Mouse (Mus musculus) olfactory bulb, adult 2 months (tissue): ENCODE results near the gene Matn4. TPM values are rescaled to one million over a fixed set of nuclear protein-coding genes. Genes with fewer than 3 reads are reported as not detected.

ENCODE experiments used
- H3K27ac ChIP-seq: fragments of 200-500 bp; 2 replicates; pipeline ENCODE4 v1.5.1; 2012; ENCODE audit warnings: low read depth, low read length; ENCODE audit not compliant: insufficient read depth
- H3K4me1 ChIP-seq: fragments of 200-500 bp; 2 replicates; pipeline ENCODE4 v1.6.1; 2012; ENCODE audit warnings: low read length; ENCODE audit not compliant: control insufficient read depth, insufficient read depth
- H3K4me3 ChIP-seq: fragments of 200-500 bp; 2 replicates; pipeline ENCODE4 v1.5.1; 2012; ENCODE audit warnings: mild to moderate bottlenecking, low read depth, low read length, moderate library complexity; ENCODE audit not compliant: insufficient read depth
- CTCF ChIP-seq: fragments of 200-500 bp; IDR thresholded peaks from 2 replicates; pipeline ENCODE4 v1.5.1; 2012; ENCODE audit warnings: low read depth, mild to moderate bottlenecking, low read length, moderate library complexity; ENCODE audit not compliant: insufficient read depth
- POLR2A ChIP-seq: fragments of 200-500 bp; IDR thresholded peaks from 2 replicates; pipeline ENCODE4 v1.6.1; 2012; ENCODE audit warnings: mild to moderate bottlenecking, low read depth, low read length, moderate library complexity; ENCODE audit not compliant: insufficient read depth
- WGBS: fragments of 180-500 bp; shearing (Covaris S2); methylation state at CpG from one replicate; pipeline ENCODE4 v1.1.7; 2018; 5-methylcytosine and 5-hydroxymethylcytosine counted together
- polyA plus RNA-seq: library from polyadenylated mRNA; stranded (reverse); fragments of >200 nt; gene quantifications from 2 replicates; pipeline ENCODE4 v1.2.4, GENCODE M21; 2012; ENCODE audit warnings: low replicate concordance; ENCODE audit not compliant: missing spikeins, insufficient read depth, insufficient read length

The Matn4 gene
- polyA plus RNA-seq, 1 experiment, result not detected

DNA sequence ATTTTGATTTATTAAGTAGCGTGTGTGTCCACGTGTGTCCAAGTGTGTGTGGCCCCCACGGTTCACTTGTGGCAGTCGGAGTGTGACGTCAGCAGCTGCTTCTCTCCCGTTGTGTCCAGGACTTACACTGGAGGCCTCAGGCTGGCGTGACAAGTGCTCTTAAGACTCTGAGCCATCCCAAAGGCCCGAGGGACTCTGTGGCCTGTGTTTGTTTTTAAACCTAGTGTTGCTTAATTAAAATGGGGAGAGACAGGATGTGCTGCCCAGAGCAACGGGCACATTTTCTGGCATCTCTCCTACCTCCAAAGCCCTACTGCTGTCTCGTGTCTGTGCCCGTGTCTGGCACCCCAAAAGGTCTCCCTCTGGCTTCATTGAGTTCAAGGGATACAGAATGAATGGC is 18.5 kb upstream of the Matn4 start:
- 81% methylated on average over 11 of the region's 11 CpGs for WGBS
- H3K27ac ChIP-seq, result no peak overlapping the region

DNA sequence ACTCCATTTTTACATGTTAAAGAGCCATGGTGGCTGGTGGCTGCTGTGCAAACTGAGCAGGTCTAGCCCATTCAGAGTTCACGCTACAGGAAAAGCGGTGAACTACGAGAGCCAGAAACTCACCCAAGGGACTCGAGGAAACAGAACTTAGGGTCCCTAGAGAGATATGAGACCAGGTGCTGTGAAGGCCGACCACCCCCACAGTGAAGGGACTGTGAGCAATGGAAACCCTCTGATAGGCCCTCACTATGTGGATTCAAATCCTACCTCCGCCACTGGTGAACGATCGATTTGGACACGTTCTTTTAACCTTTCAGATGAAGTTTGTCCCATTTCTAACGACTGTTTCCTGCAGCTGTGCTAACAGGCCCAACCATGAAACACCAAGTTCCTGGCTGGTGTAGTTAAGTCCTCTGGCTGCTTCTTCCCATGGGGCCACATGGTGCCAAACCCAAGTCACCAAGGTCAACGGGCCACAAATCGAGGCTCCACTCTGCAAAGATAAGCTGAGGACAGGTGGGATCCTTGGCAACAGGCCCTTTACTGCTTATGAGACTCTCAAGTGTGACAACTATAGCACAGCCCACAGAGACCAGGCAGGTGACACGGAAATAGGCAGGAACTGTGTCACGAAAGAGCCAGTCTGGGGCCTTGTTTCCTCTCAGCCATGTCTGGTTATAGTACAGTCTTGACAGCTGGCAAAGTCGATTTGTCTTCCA is 17.9 kb upstream of the Matn4 start:
- 92% methylated on average over 15 of the region's 15 CpGs for WGBS
- H3K4me1 ChIP-seq, result 0 out of 2 replicates have a peak, but pooled peaks cover 5% of the 10 kb centered on the region

More for the DNA sequence above, 18.5 kb upstream of the Matn4 start:
- Histone ChIP-seq H3K4me1 (0 out of 2 replicates have a peak, but pooled peaks cover 5% of the 10 kb centered on the region), H3K4me3 (no peak overlapping the region)
- TF ChIP-seq CTCF, result no peak
- TF ChIP-seq POLR2A, result no peak

DNA sequence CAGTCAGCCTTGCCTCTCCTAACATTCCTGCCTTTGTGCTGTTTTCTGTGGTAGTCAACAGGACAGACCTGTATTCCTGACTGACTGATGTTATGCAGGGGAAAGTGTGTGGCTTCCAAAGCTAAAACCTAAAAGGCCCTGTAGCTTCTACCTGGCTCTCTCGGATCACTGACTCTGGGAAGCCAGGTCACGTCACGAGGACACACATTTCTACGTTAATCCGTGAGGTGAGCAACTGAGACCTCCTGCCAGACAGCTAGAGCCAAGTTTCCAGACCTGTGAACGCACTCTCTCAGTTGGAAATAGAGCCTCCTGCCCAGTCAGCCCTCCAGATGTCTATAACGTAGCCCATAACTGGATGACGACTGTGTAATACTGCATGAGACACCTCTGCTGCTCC is 17.0 kb upstream of the Matn4 start:
- H3K4me3 ChIP-seq, result no peak overlapping the region
- 0 out of 2 replicates have a peak, but pooled peaks cover 5% of the 10 kb centered on the region for H3K4me1 ChIP-seq
- H3K27ac ChIP-seq, result no peak overlapping the region
- WGBS, result 88% methylated on average over 8 of the region's 8 CpGs
- TF ChIP-seq POLR2A (no peak), CTCF (no peak)

More for the DNA sequence above, 17.9 kb upstream of the Matn4 start:
- TF ChIP-seq CTCF (no peak), POLR2A (no peak)
- Histone ChIP-seq H3K4me3 (no peak overlapping the region), H3K27ac (no peak overlapping the region)

DNA sequence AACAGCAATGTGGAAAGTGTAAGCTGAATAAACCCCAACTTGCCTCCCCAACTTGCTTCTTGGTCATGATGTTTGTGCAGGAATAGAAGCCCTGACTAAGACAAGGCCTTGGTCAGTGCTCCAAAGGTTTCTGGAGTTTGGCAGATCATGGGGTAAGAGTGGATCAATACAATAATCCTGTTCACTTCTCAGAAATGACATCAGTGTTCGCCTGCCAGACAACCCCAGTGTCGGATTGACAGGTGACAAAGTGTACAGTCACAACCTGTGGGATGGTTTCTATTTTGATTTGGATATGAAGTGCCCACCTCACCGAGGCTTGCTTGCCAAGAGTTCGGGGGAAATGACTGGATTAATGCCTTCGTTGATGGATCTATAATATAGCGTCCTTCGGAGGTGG is 16.3 kb upstream of the Matn4 start:
- Histone ChIP-seq H3K27ac (no peak overlapping the region), H3K4me3 (no peak overlapping the region), H3K4me1 (0 out of 2 replicates have a peak, but pooled peaks cover 5% of the 10 kb centered on the region)
- no peak for TF ChIP-seq POLR2A
- TF ChIP-seq CTCF, result no peak
- 92% methylated on average over 7 of the region's 7 CpGs for WGBS

DNA sequence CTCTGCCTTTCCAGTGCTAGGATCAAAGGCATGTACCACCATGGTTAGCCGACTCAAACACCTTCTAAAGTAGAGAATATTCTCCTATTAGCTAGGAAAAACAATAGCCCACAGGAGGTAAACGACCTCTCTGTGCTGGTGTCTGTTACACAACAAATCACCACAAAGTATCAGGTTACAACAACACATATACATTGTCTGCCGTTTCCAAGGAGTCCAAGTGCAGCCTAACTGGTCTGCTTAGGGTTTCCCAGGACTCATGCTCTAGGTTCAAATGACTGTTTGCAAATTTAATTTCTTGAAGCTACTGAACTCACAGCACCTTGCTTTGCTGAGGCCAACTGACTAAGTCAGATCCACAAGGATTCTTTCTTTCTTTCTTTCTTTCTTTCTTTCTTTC is 14.5 kb upstream of the Matn4 start:
- WGBS, result 17% methylated on average over 3 of the region's 3 CpGs
- no peak overlapping the region for H3K4me3 ChIP-seq
- H3K27ac ChIP-seq, result no peak overlapping the region
- H3K4me1 ChIP-seq, result 0 out of 2 replicates have a peak, but pooled peaks cover under 1% of the 10 kb centered on the region
- TF ChIP-seq POLR2A, result no peak
- no peak for TF ChIP-seq CTCF

DNA sequence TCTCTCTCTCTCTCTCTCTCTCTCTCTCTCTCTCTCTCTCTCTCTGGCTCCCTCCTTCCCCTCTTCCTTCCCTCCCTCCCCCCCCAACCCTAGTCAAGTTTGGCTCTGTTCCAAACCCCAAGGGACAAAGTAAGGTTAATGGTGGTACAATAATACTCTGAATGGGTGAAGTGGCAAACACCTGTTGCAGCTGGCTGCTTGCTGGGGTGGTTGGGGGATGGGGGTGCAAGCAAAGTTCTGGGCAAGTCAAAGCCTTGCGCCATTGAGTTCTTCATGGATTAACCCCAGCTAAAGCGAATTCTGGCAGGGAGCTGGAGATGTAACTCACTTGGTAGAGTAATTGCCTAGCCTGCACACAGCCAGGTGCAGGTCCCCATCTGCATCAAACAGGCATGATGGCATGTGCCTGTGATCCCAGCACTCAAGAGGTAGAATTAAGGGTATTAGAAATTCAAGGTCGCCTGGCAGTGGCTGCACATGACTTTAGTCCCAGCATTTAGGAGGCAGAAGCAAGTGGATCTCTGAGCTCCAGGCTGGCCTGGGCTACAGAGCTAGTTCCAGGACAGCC is 13.4 kb upstream of the Matn4 start:
- Histone ChIP-seq H3K4me1 (peaks cover 5% of the 10 kb centered on the region; the same call in 1 of the 2 replicates), H3K4me3 (no peak overlapping the region), H3K27ac (no peak overlapping the region)
- 40% methylated on average over 3 of the region's 3 CpGs for WGBS
- TF ChIP-seq CTCF, result no peak
- no peak for TF ChIP-seq POLR2A

DNA sequence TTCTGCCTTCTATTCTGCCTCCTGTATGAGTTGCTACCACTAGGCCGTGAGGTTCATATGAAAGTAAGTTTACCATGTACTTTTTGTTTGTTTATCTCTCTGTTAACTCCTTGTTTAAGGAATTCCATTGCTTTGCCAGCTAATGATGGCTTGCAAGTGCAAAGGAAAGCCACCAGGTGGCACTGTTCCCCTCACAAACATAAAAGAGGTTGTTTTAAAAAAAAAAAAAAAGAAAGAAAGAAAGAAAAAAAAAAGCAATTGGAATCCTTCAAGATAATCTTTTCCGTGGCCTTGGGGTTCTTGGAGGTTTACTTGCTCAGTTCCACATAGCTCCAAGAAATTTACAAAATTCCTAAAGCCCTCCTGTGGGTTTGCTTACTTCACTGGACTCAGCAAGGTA is 12.2 kb upstream of the Matn4 start:
- Histone ChIP-seq H3K4me1 (peaks cover 5% of the 10 kb centered on the region; the same call in 1 of the 2 replicates), H3K4me3 (no peak overlapping the region), H3K27ac (no peak overlapping the region)
- TF ChIP-seq POLR2A, result no peak
- no peak for TF ChIP-seq CTCF
- WGBS, result 1% methylated on average over 2 of the region's 2 CpGs

DNA sequence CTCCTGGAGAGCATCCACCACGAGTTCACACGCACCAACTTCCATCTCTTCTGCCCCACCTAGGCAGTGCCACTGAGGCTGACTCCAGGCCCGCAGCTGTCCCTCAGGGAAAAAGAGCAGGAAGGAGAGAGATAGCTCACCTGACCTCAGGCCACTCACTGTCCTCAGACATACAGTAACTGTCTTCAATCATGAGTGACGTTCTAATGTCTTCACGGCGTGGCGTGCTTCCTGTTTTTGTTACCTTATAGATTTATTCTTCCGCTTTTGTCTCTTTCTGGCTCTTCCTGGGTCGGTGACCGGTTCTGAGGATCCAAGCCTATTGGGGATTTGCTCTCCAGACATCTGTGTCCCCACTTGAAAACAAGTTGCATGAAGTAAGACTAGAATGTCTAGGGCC is 9.6 kb upstream of the Matn4 start:
- no peak overlapping the region for H3K4me3 ChIP-seq
- peaks cover 5% of the 10 kb centered on the region; the same call in 1 of the 2 replicates for H3K4me1 ChIP-seq
- TF ChIP-seq CTCF (no peak), POLR2A (no peak)
- no peak overlapping the region for H3K27ac ChIP-seq
- 75% methylated on average over 10 of the region's 10 CpGs for whole genome bisulfite sequencing

DNA sequence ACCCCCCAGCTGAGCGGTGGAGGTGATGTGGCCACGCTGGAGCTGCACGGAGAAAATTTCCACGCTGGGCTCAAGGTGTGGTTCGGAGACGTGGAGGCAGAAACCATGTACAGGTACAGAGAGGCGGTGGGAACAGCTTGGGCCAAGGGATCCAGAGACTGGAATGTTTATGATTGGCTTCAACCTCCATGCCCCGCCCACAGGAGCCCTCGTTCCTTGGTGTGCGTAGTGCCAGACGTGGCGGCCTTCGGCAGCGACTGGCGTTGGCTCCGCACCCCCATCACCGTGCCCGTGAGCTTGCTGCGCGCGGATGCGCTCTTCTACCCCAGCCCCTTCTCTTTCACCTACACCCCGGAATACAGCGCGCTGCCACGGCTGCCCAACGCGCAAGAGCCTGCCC is 9.2 kb upstream of the Matn4 start:
- WGBS, result 28% methylated on average over 28 of the region's 28 CpGs
- Histone ChIP-seq H3K4me3 (no peak overlapping the region), H3K27ac (no peak overlapping the region), H3K4me1 (peaks cover 5% of the 10 kb centered on the region; the same call in 1 of the 2 replicates)
- TF ChIP-seq POLR2A (no peak), CTCF (no peak)

DNA sequence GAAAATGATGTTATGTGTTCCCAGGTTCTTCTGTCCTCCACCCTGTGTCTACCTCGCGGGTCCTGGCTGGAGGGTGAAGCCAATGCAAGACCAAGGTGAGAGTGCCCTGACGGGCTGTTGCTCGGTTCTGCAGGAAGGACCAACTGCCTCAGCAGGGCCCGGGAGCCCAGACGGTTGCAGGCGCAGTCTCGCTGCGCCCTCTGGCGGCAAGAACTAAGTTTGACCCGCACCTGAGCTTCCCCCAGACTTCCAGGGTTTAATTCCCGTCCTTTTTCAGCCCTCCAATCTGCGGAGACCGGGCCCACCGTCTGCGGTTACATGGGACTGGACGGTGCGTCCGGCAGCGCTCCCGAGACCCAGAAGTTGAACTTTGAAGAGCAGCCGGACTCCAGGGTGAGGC is 2.7 kb upstream of the Matn4 start:
- peaks cover 20% of the 10 kb centered on the region for H3K4me1 ChIP-seq
- no peak for TF ChIP-seq POLR2A
- peak; percentile 92 for TF ChIP-seq CTCF
- WGBS, result 2% methylated on average over 22 of the region's 22 CpGs
- H3K4me3 ChIP-seq, result no peak overlapping the region
- no peak overlapping the region for H3K27ac ChIP-seq
